Mouse (Mus musculus): ENCODE measurements around the gene Taf6l. TPM values are rescaled to one million over a fixed set of nuclear protein-coding genes. Genes with fewer than 3 reads are reported as not detected.

Gene Taf6l
- polyA plus RNA-seq, 1 experiment from 2014 or later = 18.3 TPM

Small RNA genes lying within 50 kb of the gene (microRNA-seq; reads per million reads assigned to microRNA genes)
- gene Mir6992 = not detected

Other genes with a start within 250 kb of the Taf6l start
- 4.8 and 6.9 TPM in 2 replicates for gene Slc22a8, start 195.2 kb downstream of the Taf6l start, polyA plus RNA-seq (2014; fragmentation: Nextera tagmentation; extraction: Ambion mirVana)
- gene Slc22a6, start 168.4 kb downstream of the Taf6l start, polyA plus RNA-seq (2014; fragmentation: Nextera tagmentation; extraction: Ambion mirVana) = 4.7 and 7.4 TPM in 2 replicates
- gene Chrm1, start 122.6 kb downstream of the Taf6l start, polyA plus RNA-seq (2014; fragmentation: Nextera tagmentation; extraction: Ambion mirVana) = 1.7 and 3.1 TPM in 2 replicates
- gene Slc3a2, start 63.0 kb downstream of the Taf6l start, polyA plus RNA-seq (2014; fragmentation: Nextera tagmentation; extraction: Ambion mirVana) = 179 and 200 TPM in 2 replicates
- 109 and 111 TPM in 2 replicates for gene Wdr74, start 50.6 kb downstream of the Taf6l start, polyA plus RNA-seq (2014; fragmentation: Nextera tagmentation; extraction: Ambion mirVana)
- 0.77 and 1.1 TPM in 2 replicates for gene 1700092M07Rik, start 45.7 kb downstream of the Taf6l start, polyA plus RNA-seq (2014; fragmentation: Nextera tagmentation; extraction: Ambion mirVana)
- gene Stx5a, start 45.0 kb downstream of the Taf6l start, polyA plus RNA-seq (2014; fragmentation: Nextera tagmentation; extraction: Ambion mirVana) = 104 and 105 TPM in 2 replicates
- 162 and 178 TPM in 2 replicates for gene Nxf1, start 29.3 kb downstream of the Taf6l start, polyA plus RNA-seq (2014; fragmentation: Nextera tagmentation; extraction: Ambion mirVana)
- 273 and 345 TPM in 2 replicates for gene Tmem223, start 15.4 kb downstream of the Taf6l start, polyA plus RNA-seq (2014; fragmentation: Nextera tagmentation; extraction: Ambion mirVana)
- 30.8 and 41.4 TPM in 2 replicates for gene Tmem179b, start 11.9 kb downstream of the Taf6l start, polyA plus RNA-seq (2014; fragmentation: Nextera tagmentation; extraction: Ambion mirVana)
- 171 and 189 TPM in 2 replicates for gene Polr2g, start 12.2 kb upstream of the Taf6l start, polyA plus RNA-seq (2014; fragmentation: Nextera tagmentation; extraction: Ambion mirVana)
- gene Zbtb3, start 16.1 kb upstream of the Taf6l start, polyA plus RNA-seq (2014; fragmentation: Nextera tagmentation; extraction: Ambion mirVana) = 9.0 and 9.7 TPM in 2 replicates
- 50.7 and 65.3 TPM in 2 replicates for gene Ttc9c, start 32.9 kb upstream of the Taf6l start, polyA plus RNA-seq (2014; fragmentation: Nextera tagmentation; extraction: Ambion mirVana)
- 7.2 and 7.4 TPM in 2 replicates for gene Hnrnpul2, start 33.6 kb upstream of the Taf6l start, polyA plus RNA-seq (2014; fragmentation: Nextera tagmentation; extraction: Ambion mirVana)
- not detected in 2 replicates for gene AC129217.1, start 43.4 kb upstream of the Taf6l start, polyA plus RNA-seq (2014; fragmentation: Nextera tagmentation; extraction: Ambion mirVana)
- gene Bscl2, start 51.0 kb upstream of the Taf6l start, polyA plus RNA-seq (2014; fragmentation: Nextera tagmentation; extraction: Ambion mirVana) = 66.0 and 77.8 TPM in 2 replicates
- gene Gng3, start 52.8 kb upstream of the Taf6l start, polyA plus RNA-seq (2014; fragmentation: Nextera tagmentation; extraction: Ambion mirVana) = 346 and 353 TPM in 2 replicates
- 0.15 and 0.29 TPM in 2 replicates for gene Lrrn4cl, start 64.4 kb upstream of the Taf6l start, polyA plus RNA-seq (2014; fragmentation: Nextera tagmentation; extraction: Ambion mirVana)
- 173 and 184 TPM in 2 replicates for gene Ubxn1, start 85.1 kb upstream of the Taf6l start, polyA plus RNA-seq (2014; fragmentation: Nextera tagmentation; extraction: Ambion mirVana)
- 57.0 and 66.4 TPM in 2 replicates for gene Uqcc3, start 94.5 kb upstream of the Taf6l start, polyA plus RNA-seq (2014; fragmentation: Nextera tagmentation; extraction: Ambion mirVana)
- 44.2 and 59.1 TPM in 2 replicates for gene Lbhd1, start 97.3 kb upstream of the Taf6l start, polyA plus RNA-seq (2014; fragmentation: Nextera tagmentation; extraction: Ambion mirVana)
- not detected in 2 replicates for gene Gm49403, start 97.5 kb upstream of the Taf6l start, polyA plus RNA-seq (2014; fragmentation: Nextera tagmentation; extraction: Ambion mirVana)
- gene 1810009A15Rik, start 102.4 kb upstream of the Taf6l start, polyA plus RNA-seq (2014; fragmentation: Nextera tagmentation; extraction: Ambion mirVana) = 63.7 and 77.6 TPM in 2 replicates
- not detected in 2 replicates for gene Gm49416, start 102.5 kb upstream of the Taf6l start, polyA plus RNA-seq (2014; fragmentation: Nextera tagmentation; extraction: Ambion mirVana)
- 25.0 and 32.1 TPM in 2 replicates for gene Ints5, start 106.6 kb upstream of the Taf6l start, polyA plus RNA-seq (2014; fragmentation: Nextera tagmentation; extraction: Ambion mirVana)
- gene Ganab, start 111.7 kb upstream of the Taf6l start, polyA plus RNA-seq (2014; fragmentation: Nextera tagmentation; extraction: Ambion mirVana) = 73.3 and 78.9 TPM in 2 replicates
- 53.3 and 67.0 TPM in 2 replicates for gene B3gat3, start 134.0 kb upstream of the Taf6l start, polyA plus RNA-seq (2014; fragmentation: Nextera tagmentation; extraction: Ambion mirVana)
- gene Rom1, start 142.9 kb upstream of the Taf6l start, polyA plus RNA-seq (2014; fragmentation: Nextera tagmentation; extraction: Ambion mirVana) = 0.93 and 0.99 TPM in 2 replicates
- 4.1 and 5.4 TPM in 2 replicates for gene Eml3, start 143.1 kb upstream of the Taf6l start, polyA plus RNA-seq (2014; fragmentation: Nextera tagmentation; extraction: Ambion mirVana)
- 57.1 and 57.4 TPM in 2 replicates for gene Mta2, start 155.5 kb upstream of the Taf6l start, polyA plus RNA-seq (2014; fragmentation: Nextera tagmentation; extraction: Ambion mirVana)
- gene Tut1, start 167.4 kb upstream of the Taf6l start, polyA plus RNA-seq (2014; fragmentation: Nextera tagmentation; extraction: Ambion mirVana) = 24.2 and 26.4 TPM in 2 replicates
- 356 and 360 TPM in 2 replicates for gene Eef1g, start 180.6 kb upstream of the Taf6l start, polyA plus RNA-seq (2014; fragmentation: Nextera tagmentation; extraction: Ambion mirVana)
- gene Ahnak, start 202.9 kb upstream of the Taf6l start, polyA plus RNA-seq (2014; fragmentation: Nextera tagmentation; extraction: Ambion mirVana) = 2.6 and 4.5 TPM in 2 replicates

Data from forebrain, embryonic 14.5 days (tissue).